Mouse (Mus musculus) kidney, embryonic 14.5 days (tissue): ENCODE measurements around the gene Adora3. TPM values are rescaled to one million over a fixed set of nuclear protein-coding genes. Genes with fewer than 3 reads are reported as not detected.

Source experiments
- ATAC-seq: fragments of 200-750 bp; cut with Nextera tagmentation; 2 replicates; pipeline ENCODE4 v1.8.0; 2017; ENCODE audit warnings: moderate number of reproducible peaks, mild to moderate bottlenecking, moderate TSS enrichment, moderate library complexity; ENCODE audit not compliant: low FRiP score, low TSS enrichment
- H3K27ac ChIP-seq: fragments of 300-500 bp; sonication (generic); 2 replicates; pipeline ENCODE4 v1.5.1; 2014; ENCODE audit warnings: low read depth, mild to moderate bottlenecking, low read length, moderate library complexity, mixed read lengths
- H3K27me3 ChIP-seq: fragments of 300-500 bp; sonication (generic); 2 replicates; pipeline ENCODE4 v1.6.1; 2014; ENCODE audit warnings: mild to moderate bottlenecking, low read length; ENCODE audit not compliant: control insufficient read depth, insufficient read depth
- H3K36me3 ChIP-seq: fragments of 300-500 bp; sonication (generic); 2 replicates; pipeline ENCODE4 v1.6.1; 2014; ENCODE audit warnings: low read length, mixed read lengths; ENCODE audit not compliant: control insufficient read depth, insufficient read depth
- H3K4me1 ChIP-seq: fragments of 300-500 bp; sonication (generic); 2 replicates; pipeline ENCODE4 v1.6.1; 2014; ENCODE audit warnings: low read length, mixed read lengths; ENCODE audit not compliant: control insufficient read depth, insufficient read depth
- H3K4me2 ChIP-seq: fragments of 300-500 bp; sonication (generic); replicated peaks from 2 replicates; pipeline ENCODE4 v1.6.1; 2014; ENCODE audit warnings: low read depth, mild to moderate bottlenecking, low read length
- H3K4me3 ChIP-seq: fragments of 300-500 bp; sonication (generic); 2 replicates; pipeline ENCODE4 v1.5.1; 2014; ENCODE audit warnings: mild to moderate bottlenecking, low read length
- H3K9ac ChIP-seq: fragments of 300-500 bp; sonication (generic); 2 replicates; pipeline ENCODE4 v1.6.1; 2014; ENCODE audit warnings: low read depth, mild to moderate bottlenecking, low read length, moderate library complexity
- H3K9me3 ChIP-seq: fragments of 300-500 bp; sonication (generic); 2 replicates; pipeline ENCODE4 v1.6.1; 2016; ENCODE audit warnings: low read length; ENCODE audit not compliant: control insufficient read depth
- WGBS: fragments of 180-500 bp; shearing (Covaris S2); extraction: QIAGEN DNeasy Blood & Tissue Kit; methylation state at CpG from one replicate; pipeline ENCODE4 v1.1.7; 2014; 5-methylcytosine and 5-hydroxymethylcytosine counted together
- polyA plus RNA-seq: library from polyadenylated mRNA; unstranded; fragments of >200 nt; fragmentation: Nextera tagmentation; extraction: Ambion mirVana; gene quantifications from 2 replicates; pipeline ENCODE4 v1.2.1, GENCODE M21; 2014

Gene Adora3
- polyA plus RNA-seq, 1 experiment from 2014 or later = 0.18 TPM

GRCm38 (mm10) chr3:105868135-105868534 is 2.5 kb upstream of the Adora3 start:
- Histone ChIP-seq H3K27me3 (no peaks in the 10 kb centered on the region), H3K9me3 (no peaks in the 10 kb centered on the region), H3K36me3 (no peaks in the 10 kb centered on the region), H3K9ac (no peak overlapping the region), H3K4me3 (no peak overlapping the region), H3K4me2 (no peak overlapping the region), H3K4me1 (peaks cover 7% of the 10 kb centered on the region; the same call in 1 of the 2 replicates), H3K27ac (peak overlapping the region; percentile 17; the same call in 1 of the 2 replicates)
- 46% methylated on average over 2 of the region's 2 CpGs for WGBS
- ATAC-seq = no peak

GRCm38 (mm10) chr3:105872034-105872433 is 1.4 kb downstream of the Adora3 start:
- peak overlapping the region; percentile 55; the same call in 1 of the 2 replicates for H3K27ac ChIP-seq
- no peaks in the 10 kb centered on the region for H3K36me3 ChIP-seq
- no peak overlapping the region for H3K9ac ChIP-seq
- no peak overlapping the region for H3K4me3 ChIP-seq
- no peaks in the 10 kb centered on the region for H3K27me3 ChIP-seq
- H3K4me1 ChIP-seq = peaks cover 7% of the 10 kb centered on the region; the same call in 1 of the 2 replicates
- no peaks in the 10 kb centered on the region for H3K9me3 ChIP-seq
- H3K4me2 ChIP-seq = no peak overlapping the region
- no peak for ATAC-seq
- WGBS = 56% methylated on average over 6 of the region's 6 CpGs

- no peak overlapping the region for H3K4me2 ChIP-seq
- no peak overlapping the region for H3K9ac ChIP-seq
- H3K36me3 ChIP-seq = no peaks in the 10 kb centered on the region
- H3K4me1 ChIP-seq = peaks cover 7% of the 10 kb centered on the region; the same call in 1 of the 2 replicates
- H3K9me3 ChIP-seq = no peaks in the 10 kb centered on the region
- peak overlapping the region; percentile 55; the same call in 1 of the 2 replicates for H3K27ac ChIP-seq
- no peak overlapping the region for H3K4me3 ChIP-seq
- no peaks in the 10 kb centered on the region for H3K27me3 ChIP-seq
- 38% methylated on average over 3 of the region's 3 CpGs for WGBS
- ATAC-seq = no peak
Measured at GRCm38 (mm10) chr3:105872579-105872978, 1.9 kb downstream of the Adora3 start.

- no peak for ATAC-seq
- Histone ChIP-seq H3K4me1 (no peaks in the 10 kb centered on the region), H3K4me2 (no peak overlapping the region), H3K4me3 (no peak overlapping the region), H3K9me3 (no peaks in the 10 kb centered on the region), H3K27ac (no peak overlapping the region), H3K36me3 (no peaks in the 10 kb centered on the region), H3K9ac (no peak overlapping the region), H3K27me3 (no peaks in the 10 kb centered on the region)
- WGBS = 80% methylated on average over 6 of the region's 6 CpGs
Measured at GRCm38 (mm10) chr3:105873451-105874445, 3.1 kb downstream of the Adora3 start.

GRCm38 (mm10) chr3:105876022-105876421 is 5.4 kb downstream of the Adora3 start:
- H3K9ac ChIP-seq = no peak overlapping the region
- H3K4me2 ChIP-seq = no peak overlapping the region
- H3K4me1 ChIP-seq = no peaks in the 10 kb centered on the region
- H3K27ac ChIP-seq = no peak overlapping the region
- no peaks in the 10 kb centered on the region for H3K36me3 ChIP-seq
- WGBS = 75% methylated on average over 5 of the region's 5 CpGs
- H3K4me3 ChIP-seq = no peak overlapping the region
- no peaks in the 10 kb centered on the region for H3K27me3 ChIP-seq
- no peak for ATAC-seq
- H3K9me3 ChIP-seq = no peaks in the 10 kb centered on the region

GRCm38 (mm10) chr3:105877252-105877803 is 6.7 kb downstream of the Adora3 start:
- no peak for ATAC-seq
- Histone ChIP-seq H3K9ac (no peak overlapping the region), H3K27me3 (no peaks in the 10 kb centered on the region), H3K4me3 (no peak overlapping the region), H3K4me2 (no peak overlapping the region), H3K27ac (no peak overlapping the region), H3K9me3 (no peaks in the 10 kb centered on the region), H3K4me1 (no peaks in the 10 kb centered on the region), H3K36me3 (no peaks in the 10 kb centered on the region)
- WGBS = 86% methylated on average over 6 of the region's 6 CpGs

GRCm38 (mm10) chr3:105877919-105878318 is 7.3 kb downstream of the Adora3 start:
- Histone ChIP-seq H3K36me3 (no peaks in the 10 kb centered on the region), H3K27me3 (no peaks in the 10 kb centered on the region), H3K9ac (no peak overlapping the region), H3K27ac (no peak overlapping the region), H3K4me1 (no peaks in the 10 kb centered on the region), H3K9me3 (no peaks in the 10 kb centered on the region), H3K4me3 (no peak overlapping the region), H3K4me2 (no peak overlapping the region)
- ATAC-seq = no peak
- WGBS = 79% methylated on average over 2 of the region's 2 CpGs

- no peaks in the 10 kb centered on the region for H3K27me3 ChIP-seq
- no peaks in the 10 kb centered on the region for H3K4me1 ChIP-seq
- no peaks in the 10 kb centered on the region for H3K9me3 ChIP-seq
- no peak overlapping the region for H3K4me3 ChIP-seq
- ATAC-seq = no peak
- WGBS = 90% methylated on average over 8 of the region's 8 CpGs
- H3K36me3 ChIP-seq = no peaks in the 10 kb centered on the region
- H3K4me2 ChIP-seq = no peak overlapping the region
- H3K27ac ChIP-seq = no peak overlapping the region
- H3K9ac ChIP-seq = no peak overlapping the region
Measured at GRCm38 (mm10) chr3:105878751-105879150, 8.1 kb downstream of the Adora3 start.

- ATAC-seq = no peak
- Histone ChIP-seq H3K4me1 (no peaks in the 10 kb centered on the region), H3K4me3 (no peak overlapping the region), H3K27me3 (no peaks in the 10 kb centered on the region), H3K4me2 (no peak overlapping the region), H3K9ac (no peak overlapping the region), H3K27ac (no peak overlapping the region), H3K9me3 (no peaks in the 10 kb centered on the region), H3K36me3 (no peaks in the 10 kb centered on the region)
- 49% methylated on average over 3 of the region's 3 CpGs for WGBS
Measured at GRCm38 (mm10) chr3:105880419-105880818, 9.8 kb downstream of the Adora3 start.
